Mouse (Mus musculus): ENCODE data around the gene Cnnm4. TPM values are rescaled to one million over a fixed set of nuclear protein-coding genes. Genes with fewer than 3 reads are reported as not detected.

Gene Cnnm4
- polyA plus RNA-seq, 1 experiment, result 6.2 TPM

DNA sequence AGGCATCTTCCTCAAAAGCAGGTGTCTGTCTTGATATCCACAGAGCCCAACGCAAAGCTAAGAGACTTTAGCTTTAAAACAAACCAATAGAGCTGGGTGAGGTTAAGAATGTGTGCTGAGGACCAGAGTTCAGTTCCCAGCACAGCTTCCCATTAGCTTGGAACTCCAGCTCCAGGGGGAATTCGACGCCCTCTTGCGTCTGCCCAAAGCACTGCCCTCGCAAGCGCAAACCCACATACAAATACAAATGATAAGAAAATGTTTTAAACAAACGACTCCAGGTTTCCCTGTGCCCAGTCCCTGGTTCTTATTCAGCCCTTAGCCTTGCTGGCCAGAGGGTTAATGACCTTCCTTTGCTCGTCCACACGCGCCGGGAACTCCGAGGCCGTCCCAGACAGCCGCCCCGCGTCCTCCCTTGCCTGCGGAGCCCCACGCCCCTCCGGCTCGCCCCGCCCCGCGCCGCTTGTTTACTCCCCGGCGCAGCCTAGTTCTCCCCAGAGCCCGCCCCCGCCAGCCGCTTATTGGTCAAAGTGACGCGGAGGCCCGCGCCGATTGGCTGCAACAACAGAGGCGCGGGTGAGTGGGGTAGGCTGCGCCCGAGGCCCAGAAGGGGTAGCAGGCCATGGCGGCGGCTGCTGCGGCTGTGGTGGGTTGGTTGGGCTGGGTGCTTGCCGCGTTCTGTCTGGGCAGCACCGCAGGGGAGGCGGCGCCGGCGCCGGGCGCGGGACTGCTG, 40.0 kb downstream of the Cnnm4 start, which contains the start of gene Cnnm3:
Cnnm3 (plus strand) TSS at position 579 of the 733 bp plus-strand sequence.
- peak within 1 kb of the TSS; percentile 75 for H3K4me3 ChIP-seq (ENCODE audit: insufficient read depth, poor library complexity, severe bottlenecking)
- TF ChIP-seq USF1 (IDR thresholded peaks at IDR 0.05; ENCODE audit: low read depth) (no peak), MYOG (IDR thresholded peaks at IDR 0.05; ENCODE audit: control insufficient read depth, extremely low read depth, insufficient read length) (no peak), FOSL1 (IDR thresholded peaks at IDR 0.05; ENCODE audit: insufficient read depth, low read length, poor library complexity, severe bottlenecking) (no peak), MAX (IDR thresholded peaks at IDR 0.05) (no peak), MYOD1 (IDR thresholded peaks at IDR 0.05; ENCODE audit: control insufficient read depth, insufficient read length, low read depth) (no peak), CEBPB (IDR thresholded peaks at IDR 0.05; ENCODE audit: low read depth) (no peak), CTCF (IDR thresholded peaks at IDR 0.05; ENCODE audit: control insufficient read depth, insufficient read depth, insufficient read length) (no peak)
- no peaks in the 10 kb centered on the region for H3K27me3 ChIP-seq (ENCODE audit: control insufficient read depth, insufficient read depth, insufficient read length)

DNA sequence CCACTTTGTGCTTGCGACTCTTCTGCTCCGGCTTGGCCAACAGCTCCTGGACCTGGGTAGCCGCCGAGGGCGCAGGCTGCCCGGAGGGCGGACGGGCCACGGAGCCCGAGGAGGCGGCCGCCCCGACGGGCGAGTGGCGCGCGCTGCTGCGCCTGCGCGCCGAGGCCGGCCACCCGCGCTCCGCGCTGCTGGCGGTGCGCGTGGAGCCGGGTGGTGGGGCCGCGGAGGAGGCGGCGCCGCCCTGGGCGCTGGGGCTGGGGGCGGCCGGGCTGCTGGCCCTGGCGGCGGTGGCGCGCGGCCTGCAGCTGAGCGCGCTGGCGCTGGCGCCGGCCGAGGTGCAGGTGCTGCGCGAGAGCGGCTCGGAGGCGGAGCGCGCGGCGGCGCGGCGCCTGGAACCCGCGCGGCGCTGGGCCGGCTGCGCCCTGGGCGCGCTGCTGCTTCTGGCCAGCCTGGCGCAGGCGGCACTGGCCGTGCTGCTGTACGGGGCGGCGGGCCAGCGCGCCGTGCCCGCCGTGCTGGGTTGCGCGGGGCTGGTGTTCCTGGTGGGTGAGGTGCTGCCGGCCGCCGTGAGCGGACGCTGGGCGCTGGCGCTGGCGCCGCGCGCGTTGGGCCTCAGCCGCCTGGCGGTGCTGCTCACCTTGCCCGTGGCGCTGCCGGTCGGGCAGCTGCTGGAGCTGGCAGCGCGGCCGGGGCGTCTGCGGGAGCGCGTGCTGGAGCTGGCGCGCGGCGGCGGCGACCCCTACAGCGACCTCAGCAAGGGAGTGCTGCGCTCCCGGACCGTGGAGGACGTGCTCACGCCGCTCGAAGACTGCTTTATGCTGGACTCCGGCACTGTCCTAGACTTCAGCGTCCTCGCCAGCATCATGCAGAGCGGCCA, 40.9 kb downstream of the Cnnm4 start:
- TF ChIP-seq CEBPB (IDR thresholded peaks at IDR 0.05; ENCODE audit: low read depth), result no peak
- peak; percentile 61 for TF ChIP-seq CTCF (IDR thresholded peaks at IDR 0.05; ENCODE audit: control insufficient read depth, insufficient read depth, insufficient read length)
- TF ChIP-seq MYOG (IDR thresholded peaks at IDR 0.05; ENCODE audit: control insufficient read depth, extremely low read depth, insufficient read length), result no peak
- Histone ChIP-seq H3ac (ENCODE audit: control insufficient read depth, insufficient read length, low read depth) (peak overlapping the region; percentile 81), H3K36me3 (ENCODE audit: control insufficient read depth, insufficient read depth) (peaks cover 4% of the 10 kb centered on the region), H3K4me3 (ENCODE audit: insufficient read depth, poor library complexity, severe bottlenecking) (peak overlapping the region; percentile 75), H3K27me3 (ENCODE audit: control insufficient read depth, insufficient read depth, insufficient read length) (no peaks in the 10 kb centered on the region), H3K79me2 (ENCODE audit: control insufficient read depth, insufficient read depth) (peaks cover 31% of the 10 kb centered on the region), H3K79me3 (ENCODE audit: low read depth) (peaks cover 6% of the 10 kb centered on the region)

More for the DNA sequence above, 40.0 kb downstream of the Cnnm4 start, which contains the start of gene Cnnm3:
- H3K79me2 ChIP-seq (ENCODE audit: control insufficient read depth, insufficient read depth), result peaks cover 31% of the 10 kb centered on the region
- H3K79me3 ChIP-seq (ENCODE audit: low read depth), result peaks cover 3% of the 10 kb centered on the region
- peaks cover 4% of the 10 kb centered on the region for H3K36me3 ChIP-seq (ENCODE audit: control insufficient read depth, insufficient read depth)
- peak within 1 kb of the TSS; percentile 81 for H3ac ChIP-seq (ENCODE audit: control insufficient read depth, insufficient read length, low read depth)

DNA sequence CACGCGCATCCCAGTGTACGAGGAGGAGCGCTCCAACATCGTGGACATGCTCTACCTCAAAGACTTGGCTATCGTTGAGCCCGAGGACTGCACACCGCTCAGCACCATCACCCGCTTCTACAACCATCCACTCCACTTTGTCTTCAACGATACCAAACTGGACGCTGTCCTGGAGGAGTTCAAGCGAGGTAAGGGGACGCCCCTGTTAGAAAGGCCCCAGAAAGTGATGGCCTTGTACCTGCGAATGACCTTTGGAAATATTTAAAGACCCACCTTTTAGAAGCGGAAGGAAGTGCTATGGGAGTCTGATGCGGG, 41.5 kb downstream of the Cnnm4 start:
- no peak for TF ChIP-seq CEBPB (IDR thresholded peaks at IDR 0.05; ENCODE audit: low read depth)
- no peak for TF ChIP-seq MYOG (IDR thresholded peaks at IDR 0.05; ENCODE audit: control insufficient read depth, extremely low read depth, insufficient read length)
- no peak for TF ChIP-seq MAX (IDR thresholded peaks at IDR 0.05)
- no peak for TF ChIP-seq FOSL1 (IDR thresholded peaks at IDR 0.05; ENCODE audit: insufficient read depth, low read length, poor library complexity, severe bottlenecking)
- no peak for TF ChIP-seq CTCF (IDR thresholded peaks at IDR 0.05; ENCODE audit: control insufficient read depth, insufficient read depth, insufficient read length)
- TF ChIP-seq MYOD1 (IDR thresholded peaks at IDR 0.05; ENCODE audit: control insufficient read depth, insufficient read length, low read depth), result no peak
- no peak for TF ChIP-seq USF1 (IDR thresholded peaks at IDR 0.05; ENCODE audit: low read depth)
- H3K36me3 ChIP-seq (ENCODE audit: control insufficient read depth, insufficient read depth), result peaks cover 4% of the 10 kb centered on the region

DNA sequence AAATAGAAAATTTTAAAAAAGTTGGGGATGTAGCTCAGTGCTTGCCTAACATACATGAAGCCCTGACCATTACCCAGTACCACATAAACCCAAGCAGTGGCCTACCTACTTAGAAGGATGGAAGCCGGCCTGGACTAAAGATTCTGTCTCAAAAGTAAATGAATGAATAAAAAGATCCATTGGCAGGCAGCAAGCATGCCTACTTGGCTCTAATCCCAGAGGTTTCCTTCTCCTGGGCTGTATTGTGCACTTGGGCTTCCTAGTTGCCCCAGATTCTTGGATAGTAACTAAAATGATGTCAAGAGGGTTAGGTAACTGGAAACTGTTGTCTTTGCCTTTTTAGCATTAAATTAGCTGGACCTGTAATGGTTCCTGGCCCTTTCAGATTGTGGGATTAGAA, 41.9 kb downstream of the Cnnm4 start:
- no peaks in the 10 kb centered on the region for H3K27me3 ChIP-seq (ENCODE audit: control insufficient read depth, insufficient read depth, insufficient read length)
- TF ChIP-seq MYOD1 (IDR thresholded peaks at IDR 0.05; ENCODE audit: control insufficient read depth, insufficient read length, low read depth), result no peak
- no peak for TF ChIP-seq CEBPB (IDR thresholded peaks at IDR 0.05; ENCODE audit: low read depth)
- no peak for TF ChIP-seq CTCF (IDR thresholded peaks at IDR 0.05; ENCODE audit: control insufficient read depth, insufficient read depth, insufficient read length)
- no peak for TF ChIP-seq MYOG (IDR thresholded peaks at IDR 0.05; ENCODE audit: control insufficient read depth, extremely low read depth, insufficient read length)
- no peak for TF ChIP-seq MAX (IDR thresholded peaks at IDR 0.05)
- no peak for TF ChIP-seq FOSL1 (IDR thresholded peaks at IDR 0.05; ENCODE audit: insufficient read depth, low read length, poor library complexity, severe bottlenecking)
- no peak for TF ChIP-seq USF1 (IDR thresholded peaks at IDR 0.05; ENCODE audit: low read depth)
- H3K4me3 ChIP-seq (ENCODE audit: insufficient read depth, poor library complexity, severe bottlenecking), result peak overlapping the region; percentile 75
- no peak overlapping the region for H3ac ChIP-seq (ENCODE audit: control insufficient read depth, insufficient read length, low read depth)
- H3K79me2 ChIP-seq (ENCODE audit: control insufficient read depth, insufficient read depth), result peaks cover 31% of the 10 kb centered on the region
- peaks cover 6% of the 10 kb centered on the region for H3K79me3 ChIP-seq (ENCODE audit: low read depth)
- H3K36me3 ChIP-seq (ENCODE audit: control insufficient read depth, insufficient read depth), result peaks cover 4% of the 10 kb centered on the region

More for the DNA sequence above, 41.5 kb downstream of the Cnnm4 start:
- Histone ChIP-seq H3ac (ENCODE audit: control insufficient read depth, insufficient read length, low read depth) (peak overlapping the region; percentile 81), H3K4me3 (ENCODE audit: insufficient read depth, poor library complexity, severe bottlenecking) (peak overlapping the region; percentile 75), H3K79me3 (ENCODE audit: low read depth) (peaks cover 6% of the 10 kb centered on the region), H3K79me2 (ENCODE audit: control insufficient read depth, insufficient read depth) (peaks cover 31% of the 10 kb centered on the region), H3K27me3 (ENCODE audit: control insufficient read depth, insufficient read depth, insufficient read length) (no peaks in the 10 kb centered on the region)

DNA sequence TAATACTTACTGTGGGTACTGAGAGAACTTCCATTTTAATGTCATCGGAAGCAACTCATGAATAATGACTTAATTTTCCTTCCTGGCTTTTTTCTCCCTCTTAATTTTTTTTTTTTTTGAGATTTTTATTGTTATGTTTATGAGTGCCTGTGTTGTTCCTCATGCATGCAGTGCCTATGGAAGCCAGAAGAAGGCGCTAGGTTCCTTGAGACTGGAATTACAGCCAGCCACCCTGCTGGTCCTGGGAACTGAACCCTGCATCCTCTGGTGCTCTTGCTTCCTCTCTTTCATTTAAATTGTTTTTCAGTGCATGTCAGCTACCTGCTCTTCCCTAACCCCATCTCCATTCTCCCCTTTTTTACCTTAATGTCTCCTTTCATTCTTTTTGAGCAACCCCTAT, 42.3 kb downstream of the Cnnm4 start:
- TF ChIP-seq USF1 (IDR thresholded peaks at IDR 0.05; ENCODE audit: low read depth) (no peak), MAX (IDR thresholded peaks at IDR 0.05) (no peak), CTCF (IDR thresholded peaks at IDR 0.05; ENCODE audit: control insufficient read depth, insufficient read depth, insufficient read length) (peak; percentile 50)
- H3K79me3 ChIP-seq (ENCODE audit: low read depth), result peaks cover 6% of the 10 kb centered on the region
- H3ac ChIP-seq (ENCODE audit: control insufficient read depth, insufficient read length, low read depth), result no peak overlapping the region
- no peaks in the 10 kb centered on the region for H3K27me3 ChIP-seq (ENCODE audit: control insufficient read depth, insufficient read depth, insufficient read length)
- peaks cover 31% of the 10 kb centered on the region for H3K79me2 ChIP-seq (ENCODE audit: control insufficient read depth, insufficient read depth)
- peaks cover 4% of the 10 kb centered on the region for H3K36me3 ChIP-seq (ENCODE audit: control insufficient read depth, insufficient read depth)
- peak overlapping the region; percentile 75 for H3K4me3 ChIP-seq (ENCODE audit: insufficient read depth, poor library complexity, severe bottlenecking)

Data from C2C12 (cell line).